Comparison of ENCODE assay signal across 9 mouse cellular contexts in the genomic region with DNA sequence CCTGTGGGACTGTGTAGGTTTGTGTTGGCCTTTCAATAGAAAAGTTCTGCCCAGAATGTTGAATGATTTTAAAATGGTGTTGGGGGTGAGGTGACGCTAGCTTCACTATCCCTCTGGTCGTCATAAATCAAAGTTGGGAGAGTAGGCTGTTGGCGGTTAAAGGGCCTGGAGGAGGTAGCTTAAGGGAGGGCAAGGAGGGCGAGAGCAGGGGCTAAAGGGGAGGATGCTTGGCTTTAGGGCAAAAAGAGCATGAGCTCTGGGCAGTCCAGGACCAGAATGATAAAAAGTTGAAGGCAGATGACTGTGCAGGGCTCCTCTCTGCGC. TPM values are rescaled to one million over a fixed set of nuclear protein-coding genes. Genes with fewer than 3 reads are reported as not detected.
DNase-seq lines count a peak whose midpoint lies in the region; ATAC-seq and TF ChIP-seq lines count a peak whose summit lies in the region.
"Had no signal": no experiment of that assay in that cellular context is flagged by ENCODE, and none has a peak within 500 bp of the region (broad histone marks: within the 10 kb centered on the region; RNA-seq: fewer than 3 reads in every experiment).

No protein-coding gene starts in this region.

- H3K27me3 ChIP-seq in heart, embryonic 14.5 days (ENCODE audit: control insufficient read depth, insufficient read depth, low read length) = no peaks in the 10 kb centered on the region
- H3K27me3 ChIP-seq in lung, postnatal 0 days (replicated peaks; ENCODE audit: insufficient read depth, low read length) = no peaks in the 10 kb centered on the region
- H3K27me3 ChIP-seq in intestine, embryonic 15.5 days (replicated peaks) = no peaks in the 10 kb centered on the region
- H3K27me3 ChIP-seq in small intestine, adult 2 months (ENCODE audit: control insufficient read depth, insufficient read depth, low read length) = no peaks in the 10 kb centered on the region

- no peak overlapping the region for H3K9ac ChIP-seq in heart, embryonic 14.5 days (ENCODE audit: low read length)
- H3K9ac ChIP-seq in lung, postnatal 0 days (replicated peaks; ENCODE audit: low read depth) = no peak overlapping the region
- H3K9ac ChIP-seq in intestine, embryonic 15.5 days = no peak overlapping the region

- WGBS in heart, embryonic 14.5 days = 65% methylated on average over 5 of the region's 5 CpGs
- WGBS in lung, postnatal 0 days = 38% methylated on average over 5 of the region's 5 CpGs
- WGBS in intestine, embryonic 15.5 days = 40% methylated on average over 5 of the region's 5 CpGs
- WGBS in small intestine, adult 2 months = 78% methylated on average over 5 of the region's 5 CpGs

- ATAC-seq in heart, embryonic 14.5 days (ENCODE audit: insufficient number of reproducible peaks, insufficient read depth, low FRiP score, low read depth) = no peak
- no peak for ATAC-seq in lung, postnatal 0 days
- ATAC-seq in intestine, embryonic 15.5 days = peak; percentile 11; the same call in 1 of the 2 replicates

- H3K4me3 ChIP-seq in heart, embryonic 14.5 days (ENCODE audit: control insufficient read depth in 1 of 2, insufficient read depth in 1 of 2, low read depth in 1 of 2, low read length in 2 of 2) = no peak overlapping the region
- no peak overlapping the region for H3K4me3 ChIP-seq in lung, postnatal 0 days (ENCODE audit: low read depth, low read length)
- H3K4me3 ChIP-seq in intestine, embryonic 15.5 days (replicated peaks) = no peak overlapping the region
- no peak overlapping the region for H3K4me3 ChIP-seq in small intestine, adult 2 months (ENCODE audit: low read depth, low read length)

- TF ChIP-seq POLR2A in small intestine, adult 2 months (IDR thresholded peaks at IDR 0.05; ENCODE audit: low read depth, low read length) = no peak

- TF ChIP-seq CTCF in lung, postnatal 0 days (IDR thresholded peaks at IDR 0.05) = no peak
- no peak for TF ChIP-seq CTCF in small intestine, adult 2 months (IDR thresholded peaks at IDR 0.05; ENCODE audit: extremely low read depth, insufficient read length, insufficient replicate concordance, low read depth, low read length)

- H3K4me1 ChIP-seq in heart, embryonic 14.5 days (ENCODE audit: control insufficient read depth in 2 of 2, insufficient read depth in 2 of 2, low read length in 2 of 2) = peaks cover 7 to 12% of the 10 kb centered on the region in 2 experiments
- peaks cover 5% of the 10 kb centered on the region; the same call in 1 of the 2 replicates for H3K4me1 ChIP-seq in lung, postnatal 0 days (ENCODE audit: insufficient read depth, low read depth, low read length)
- H3K4me1 ChIP-seq in intestine, embryonic 15.5 days (replicated peaks) = peaks cover 22% of the 10 kb centered on the region
- H3K4me1 ChIP-seq in small intestine, adult 2 months (ENCODE audit: control insufficient read depth, insufficient read depth, insufficient read length, low read length) = peaks cover 2% of the 10 kb centered on the region; the same call in 1 of the 2 replicates

- no peak overlapping the region for H3K4me2 ChIP-seq in heart, embryonic 14.5 days (ENCODE audit: low read length)
- H3K4me2 ChIP-seq in lung, postnatal 0 days (replicated peaks; ENCODE audit: low read depth, low read length) = no peak overlapping the region
- H3K4me2 ChIP-seq in intestine, embryonic 15.5 days (replicated peaks) = no peak overlapping the region

- TF ChIP-seq EP300 in lung, postnatal 0 days (IDR thresholded peaks at IDR 0.05) = no peak

- no peaks in the 10 kb centered on the region for H3K9me3 ChIP-seq in heart, embryonic 14.5 days (ENCODE audit: control insufficient read depth, low read length)
- no peaks in the 10 kb centered on the region for H3K9me3 ChIP-seq in lung, postnatal 0 days (ENCODE audit: low read length)
- no peaks in the 10 kb centered on the region for H3K9me3 ChIP-seq in intestine, embryonic 15.5 days

- no peaks in the 10 kb centered on the region for H3K36me3 ChIP-seq in heart, embryonic 14.5 days (ENCODE audit: control insufficient read depth, insufficient read depth, low read length)
- H3K36me3 ChIP-seq in lung, postnatal 0 days (ENCODE audit: insufficient read depth, low read length) = no peaks in the 10 kb centered on the region
- H3K36me3 ChIP-seq in intestine, embryonic 15.5 days = no peaks in the 10 kb centered on the region
- no peaks in the 10 kb centered on the region for H3K36me3 ChIP-seq in small intestine, adult 2 months (ENCODE audit: control insufficient read depth, insufficient read depth, low read length)

- intact Hi-C loops in heart, postnatal 14 days (cut with DNase I) = no loop called here

- peak overlapping the region; percentile 17 to 44; a peak in 3 of 4 replicates for H3K27ac ChIP-seq in heart, embryonic 14.5 days (replicated peaks in 1 of 2; ENCODE audit: control insufficient read depth in 1 of 2, insufficient read depth in 1 of 2, low read depth in 2 of 2, low read length in 2 of 2)
- H3K27ac ChIP-seq in lung, postnatal 0 days (ENCODE audit: low read length) = peak overlapping the region; percentile 62
- H3K27ac ChIP-seq in intestine, embryonic 15.5 days = peak overlapping the region; percentile 88
- peak overlapping the region; percentile 32; the same call in 1 of the 2 replicates for H3K27ac ChIP-seq in small intestine, adult 2 months (ENCODE audit: insufficient read depth, low read depth, low read length)
- H3K27ac ChIP-seq: macrophage had no signal

- DNase-seq in heart, postnatal 14 days = no peak
- no peak for DNase-seq in lung, postnatal 0 days (ENCODE audit: low spot score)
- DNase-seq in lung, postnatal 36 days = no peak
- no peak for DNase-seq in layer of hippocampus, adult 18-20 months (ENCODE audit: low spot score in 2 of 2)
- no peak for DNase-seq in kidney, adult 11 months

RNA-seq across cellular contexts. Expression of a gene that starts 42.6 kb away (rescaled TPM):
- polyA plus RNA-seq in heart, embryonic 14.5 days (2014; fragmentation: Nextera tagmentation; extraction: Ambion mirVana) = not detected in 2 replicates
- total RNA-seq in heart, postnatal 14 days (2021) = not detected
- 1.1 and 1.6 TPM in 2 replicates for polyA plus RNA-seq in lung, postnatal 0 days (2015; fragmentation: Nextera tagmentation; extraction: Ambion mirVana)
- polyA plus RNA-seq in intestine, embryonic 15.5 days (2015; fragmentation: Nextera tagmentation; extraction: Ambion mirVana) = 1.1 and 1.2 TPM in 2 replicates
- polyA plus RNA-seq in small intestine, adult 2 months (2012; rRNA removed) = 2.7 and 5.8 TPM in 2 replicates
- total RNA-seq in layer of hippocampus, adult 18-20 months (2021) = under 1 TPM in 1 of 2 experiments, not detected in 1; 0.30 TPM

Comparison
In these comparisons a context has a peak if more than half of its experiments do, and no peak if none do; other contexts are left out.
1. H3K27ac ChIP-seq: peak in every context shown above with its lines; median percentile 88 in intestine, embryonic 15.5 days; 62 in lung, postnatal 0 days; 32 in small intestine, adult 2 months; 30 in heart, embryonic 14.5 days.